ENCODE assay signal across 8 mouse cellular contexts in genomic region chr4:56685123-56685522, GRCm38 (mm10). TPM values are rescaled to one million over a fixed set of nuclear protein-coding genes. Genes with fewer than 3 reads are reported as not detected.
DNase-seq lines count a peak whose midpoint lies in the region.

No protein-coding gene starts in this region.

- H3K9me3 ChIP-seq in hindbrain, embryonic 10.5 days: no peaks in the 10 kb centered on the region

- DNase-seq in MN1 (ENCODE audit: low spot score): peak; percentile 84
- peak; percentile 58 for DNase-seq in cerebellum, adult 8-10 months
- DNase-seq in frontal cortex, adult 2 months (ENCODE audit: extremely low spot score in 1 of 2, low spot score in 1 of 2): peak; percentile 67 to 93
- peak; percentile 89 for DNase-seq in hindbrain, embryonic 10.5 days (ENCODE audit: low spot score)
- DNase-seq in layer of hippocampus, adult 9-10 months (ENCODE audit: low spot score): peak; percentile 69
- peak; percentile 92 for DNase-seq in lung, postnatal 14 days
- DNase-seq in retina, embryonic 14.5 days (ENCODE audit: low spot score): peak; percentile 94
- DNase-seq in thymus, postnatal 36 days: peak; percentile 73 to 79

- H3K4me1 ChIP-seq in hindbrain, embryonic 10.5 days (replicated peaks): peaks cover 9% of the 10 kb centered on the region

- no peak overlapping the region for H3K27ac ChIP-seq in hindbrain, embryonic 10.5 days

- no peaks in the 10 kb centered on the region for H3K36me3 ChIP-seq in hindbrain, embryonic 10.5 days

- WGBS in hindbrain, embryonic 10.5 days: 8% methylated on average over 9 of the region's 9 CpGs

- H3K4me3 ChIP-seq in hindbrain, embryonic 10.5 days: peak overlapping the region; percentile 16; the same call in 1 of the 2 replicates

- H3K27me3 ChIP-seq in hindbrain, embryonic 10.5 days (ENCODE audit: insufficient read depth, poor library complexity, severe bottlenecking): 0 out of 2 replicates have a peak, but pooled peaks cover 3% of the 10 kb centered on the region

RNA-seq across cellular contexts. Expression of gene Gm26657, which starts 54.7 kb away (rescaled TPM):
- polyA plus RNA-seq in frontal cortex, adult 2 months (2012; rRNA removed): not detected in 2 replicates
- polyA plus RNA-seq in hindbrain, embryonic 10.5 days (2016; fragmentation: Nextera tagmentation; extraction: Ambion mirVana): not detected in 2 replicates

RNA-seq across cellular contexts. Expression of gene Actl7b, which starts 56.1 kb away (rescaled TPM):
- 0.06 and 0.11 TPM in 2 replicates for polyA plus RNA-seq in frontal cortex, adult 2 months (2012; rRNA removed)
- not detected in 2 replicates for polyA plus RNA-seq in hindbrain, embryonic 10.5 days (2016; fragmentation: Nextera tagmentation; extraction: Ambion mirVana)

RNA-seq across cellular contexts. Expression of gene Actl7a, which starts 58.1 kb away (rescaled TPM):
- not detected in 2 replicates for polyA plus RNA-seq in frontal cortex, adult 2 months (2012; rRNA removed)
- polyA plus RNA-seq in hindbrain, embryonic 10.5 days (2016; fragmentation: Nextera tagmentation; extraction: Ambion mirVana): not detected in 2 replicates
